Mouse (Mus musculus): ENCODE measurements around the gene Hace1. TPM values are rescaled to one million over a fixed set of nuclear protein-coding genes. Genes with fewer than 3 reads are reported as not detected.

The Hace1 gene
- polyA plus RNA-seq, 1 experiment = 12.1 TPM

DNA sequence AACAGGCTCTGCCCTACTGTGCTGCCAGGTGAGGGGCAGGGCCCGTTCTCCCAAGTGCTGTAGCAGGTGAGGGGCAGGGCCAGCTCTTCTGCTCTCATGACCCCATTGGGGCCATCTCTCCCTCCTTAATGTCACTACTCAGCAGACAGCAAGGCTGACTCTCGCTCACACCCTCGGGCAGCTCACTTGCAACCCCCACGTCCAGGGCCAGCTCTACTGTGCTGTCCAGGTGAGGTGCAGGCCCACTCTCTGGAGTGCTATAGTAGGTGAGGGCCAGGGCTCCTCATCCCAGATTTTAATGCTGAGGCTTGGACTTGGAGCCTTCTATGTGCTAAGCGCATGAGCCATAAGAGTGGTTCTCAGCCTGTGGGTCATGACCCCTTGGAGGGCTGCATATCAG is 38.4 kb downstream of the Hace1 start:
- no peak for TF ChIP-seq CTCF (IDR thresholded peaks at IDR 0.05; ENCODE audit: low read depth, low read length)
- TF ChIP-seq POLR2A (IDR thresholded peaks at IDR 0.05; ENCODE audit: borderline replicate concordance, low read depth, low read length) = no peak
- Histone ChIP-seq H3K27ac (ENCODE audit: insufficient read depth, low read depth, low read length) (no peak overlapping the region), H3K4me1 (ENCODE audit: control insufficient read depth, insufficient read depth, low read length) (no peaks in the 10 kb centered on the region; the same call in 1 of the 2 replicates), H3K4me3 (ENCODE audit: insufficient read depth, low read length) (no peak overlapping the region)

DNA sequence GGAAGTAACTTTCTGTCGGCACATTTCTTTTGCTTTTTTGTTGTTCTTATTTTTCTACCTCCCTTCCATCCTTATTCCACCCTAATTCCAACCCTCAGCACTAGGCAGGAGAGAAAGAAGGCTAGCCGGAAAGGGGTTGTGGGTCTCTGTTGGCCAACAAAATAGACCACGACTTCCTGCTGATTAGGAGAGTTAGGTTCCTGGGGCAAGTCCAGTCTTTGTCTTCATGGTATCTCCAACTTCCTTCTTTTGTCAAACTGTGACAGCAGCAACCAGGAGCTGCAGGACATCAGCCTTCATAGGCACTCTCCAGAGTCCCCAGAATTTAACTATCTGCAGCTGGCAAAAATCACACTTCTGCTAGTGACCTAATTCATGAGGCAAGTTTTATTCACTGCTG is 41.4 kb downstream of the Hace1 start:
- no peak for TF ChIP-seq CTCF (IDR thresholded peaks at IDR 0.05; ENCODE audit: low read depth, low read length)
- TF ChIP-seq POLR2A (IDR thresholded peaks at IDR 0.05; ENCODE audit: borderline replicate concordance, low read depth, low read length) = no peak
- H3K4me3 ChIP-seq (ENCODE audit: insufficient read depth, low read length) = no peak overlapping the region
- no peaks in the 10 kb centered on the region; the same call in 1 of the 2 replicates for H3K4me1 ChIP-seq (ENCODE audit: control insufficient read depth, insufficient read depth, low read length)
- no peak overlapping the region for H3K27ac ChIP-seq (ENCODE audit: insufficient read depth, low read depth, low read length)

DNA sequence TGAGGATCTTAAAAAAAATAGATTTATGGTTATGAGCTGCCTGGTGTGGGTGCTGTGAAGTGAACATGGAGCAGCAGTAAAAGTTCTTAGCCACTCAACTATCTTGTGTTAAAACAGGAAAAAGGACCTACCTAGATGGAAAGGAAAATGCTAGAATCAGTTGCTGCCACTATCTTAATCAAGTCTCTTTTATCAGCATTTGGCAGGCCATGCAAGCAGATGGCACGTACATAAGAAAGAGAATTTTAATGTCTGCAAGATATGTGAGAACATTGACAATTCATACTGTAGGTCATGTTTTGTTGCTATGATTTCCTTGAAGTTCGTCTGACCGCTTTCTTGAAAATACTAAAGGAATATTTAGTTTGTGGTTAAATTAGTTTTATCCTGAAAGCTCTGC is 54.4 kb downstream of the Hace1 start:
- Histone ChIP-seq H3K4me1 (ENCODE audit: control insufficient read depth, insufficient read depth, low read length) (no peaks in the 10 kb centered on the region), H3K27ac (ENCODE audit: insufficient read depth, low read depth, low read length) (no peak overlapping the region), H3K4me3 (ENCODE audit: insufficient read depth, low read length) (no peak overlapping the region)
- TF ChIP-seq CTCF (IDR thresholded peaks at IDR 0.05; ENCODE audit: low read depth, low read length) = no peak
- TF ChIP-seq POLR2A (IDR thresholded peaks at IDR 0.05; ENCODE audit: borderline replicate concordance, low read depth, low read length) = no peak

DNA sequence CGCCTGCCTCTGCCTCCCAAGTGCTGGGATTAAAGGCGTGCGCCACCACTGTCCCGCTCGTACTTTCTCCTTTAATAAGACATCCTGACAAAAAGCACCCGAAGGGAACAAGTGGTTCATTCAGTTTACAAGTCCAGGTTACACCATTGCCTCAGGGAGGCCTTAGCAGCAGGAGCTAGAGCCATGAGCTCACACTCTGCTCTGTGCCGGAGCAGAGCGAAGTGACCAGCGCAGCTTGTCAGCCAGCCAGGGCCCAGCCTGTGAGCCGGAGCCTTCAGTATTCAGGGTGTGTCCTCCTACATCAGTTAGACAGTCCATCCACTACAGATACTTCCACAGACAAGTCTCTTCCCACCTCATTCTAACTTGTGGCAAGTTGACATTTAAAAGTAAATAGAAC is 55.0 kb downstream of the Hace1 start:
- TF ChIP-seq CTCF (IDR thresholded peaks at IDR 0.05; ENCODE audit: low read depth, low read length) (no peak), POLR2A (IDR thresholded peaks at IDR 0.05; ENCODE audit: borderline replicate concordance, low read depth, low read length) (no peak)

DNA sequence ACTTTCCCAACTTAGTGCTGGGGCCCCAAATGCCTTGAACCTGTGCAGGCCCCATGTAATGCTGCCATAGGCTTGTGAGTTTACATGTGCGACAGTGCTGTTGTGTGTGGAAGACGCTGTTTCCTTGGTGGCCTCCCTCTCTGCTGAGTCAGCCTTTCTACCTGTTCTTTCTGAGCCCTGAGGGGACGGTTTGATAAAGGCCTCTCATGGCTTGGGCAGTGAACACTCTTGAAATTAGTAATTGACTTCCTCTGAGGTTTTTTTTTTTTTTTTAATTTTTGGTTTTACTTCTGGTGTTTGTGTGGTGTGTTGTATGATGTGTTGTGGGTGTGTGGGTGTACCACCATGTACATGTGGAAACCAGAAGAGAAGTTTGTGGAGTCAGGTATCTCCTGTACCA is 57.6 kb downstream of the Hace1 start:
- no peak overlapping the region for H3K27ac ChIP-seq (ENCODE audit: insufficient read depth, low read depth, low read length)
- TF ChIP-seq POLR2A (IDR thresholded peaks at IDR 0.05; ENCODE audit: borderline replicate concordance, low read depth, low read length) = no peak
- TF ChIP-seq CTCF (IDR thresholded peaks at IDR 0.05; ENCODE audit: low read depth, low read length) = no peak
- H3K4me1 ChIP-seq (ENCODE audit: control insufficient read depth, insufficient read depth, low read length) = no peaks in the 10 kb centered on the region
- no peak overlapping the region for H3K4me3 ChIP-seq (ENCODE audit: insufficient read depth, low read length)

More for the DNA sequence above, 55.0 kb downstream of the Hace1 start:
- Histone ChIP-seq H3K4me1 (ENCODE audit: control insufficient read depth, insufficient read depth, low read length) (no peaks in the 10 kb centered on the region), H3K27ac (ENCODE audit: insufficient read depth, low read depth, low read length) (no peak overlapping the region), H3K4me3 (ENCODE audit: insufficient read depth, low read length) (no peak overlapping the region)

DNA sequence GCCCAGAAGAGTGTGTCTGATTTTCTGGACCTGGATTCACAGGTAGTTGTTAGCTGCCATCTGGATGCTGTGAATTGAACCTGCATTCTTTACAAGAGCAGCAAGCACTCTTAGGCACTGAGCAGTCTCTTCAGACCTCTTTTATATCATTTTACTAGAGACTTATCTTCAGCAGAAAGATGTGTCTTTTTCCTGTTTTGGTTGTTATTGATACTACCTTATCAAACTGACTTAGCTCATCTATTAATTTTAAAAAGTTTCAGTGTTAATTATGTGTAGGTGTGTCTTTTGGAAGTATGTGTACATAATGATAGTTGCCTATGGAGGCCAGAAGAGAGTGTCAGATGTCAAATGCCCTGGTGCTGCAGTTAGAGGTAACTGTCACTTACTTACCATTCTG is 62.1 kb downstream of the Hace1 start:
- TF ChIP-seq CTCF (IDR thresholded peaks at IDR 0.05; ENCODE audit: low read depth, low read length) (no peak), POLR2A (IDR thresholded peaks at IDR 0.05; ENCODE audit: borderline replicate concordance, low read depth, low read length) (no peak)
- no peak overlapping the region for H3K27ac ChIP-seq (ENCODE audit: insufficient read depth, low read depth, low read length)

DNA sequence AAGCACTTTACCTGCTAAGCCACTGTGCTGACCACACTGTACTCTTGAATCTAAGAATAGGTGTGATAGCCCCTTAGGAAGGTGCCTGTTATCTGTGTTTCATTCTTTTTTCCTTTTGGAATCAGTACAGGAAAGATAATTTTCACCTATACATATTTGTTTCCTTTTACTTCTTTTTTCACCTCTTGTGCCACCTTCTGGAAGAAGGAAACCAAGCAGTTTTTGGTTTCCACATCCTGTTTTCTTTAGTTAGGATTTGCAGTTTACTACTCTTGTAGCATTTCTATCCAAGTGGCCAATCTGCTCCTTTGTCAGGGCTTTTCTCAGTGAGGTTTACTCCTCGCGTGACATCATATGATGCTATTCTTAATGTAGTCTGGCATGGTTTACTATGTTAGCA is 76.4 kb downstream of the Hace1 start:
- Histone ChIP-seq H3K4me1 (ENCODE audit: control insufficient read depth, insufficient read depth, low read length) (no peaks in the 10 kb centered on the region), H3K27ac (ENCODE audit: insufficient read depth, low read depth, low read length) (no peak overlapping the region)
- TF ChIP-seq CTCF (IDR thresholded peaks at IDR 0.05; ENCODE audit: low read depth, low read length) (no peak), POLR2A (IDR thresholded peaks at IDR 0.05; ENCODE audit: borderline replicate concordance, low read depth, low read length) (no peak)

More for the DNA sequence above, 62.1 kb downstream of the Hace1 start:
- no peaks in the 10 kb centered on the region for H3K4me1 ChIP-seq (ENCODE audit: control insufficient read depth, insufficient read depth, low read length)
- no peak overlapping the region for H3K4me3 ChIP-seq (ENCODE audit: insufficient read depth, low read length)

DNA sequence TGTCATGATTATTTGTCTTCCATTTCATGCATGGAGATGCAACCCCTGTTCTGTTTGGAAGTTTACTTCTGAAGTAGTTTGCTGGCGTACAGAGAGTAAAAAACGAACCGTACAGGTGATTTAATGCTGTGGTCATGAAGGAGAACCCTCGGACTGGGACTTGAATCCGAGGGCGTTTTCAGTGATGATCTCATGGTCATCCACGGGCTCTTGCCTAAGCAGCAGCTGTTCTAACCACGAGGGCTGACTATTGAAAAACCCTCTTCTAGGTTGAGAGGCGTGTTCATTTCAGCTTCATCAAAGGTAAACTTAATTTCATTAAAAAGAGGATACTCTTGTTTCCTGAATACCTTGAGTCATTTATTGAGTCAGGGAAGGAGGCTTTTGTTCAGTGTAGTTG is 84.4 kb downstream of the Hace1 start:
- Histone ChIP-seq H3K27ac (ENCODE audit: insufficient read depth, low read depth, low read length) (no peak overlapping the region), H3K4me1 (ENCODE audit: control insufficient read depth, insufficient read depth, low read length) (no peaks in the 10 kb centered on the region), H3K4me3 (ENCODE audit: insufficient read depth, low read length) (no peak overlapping the region)
- TF ChIP-seq POLR2A (IDR thresholded peaks at IDR 0.05; ENCODE audit: borderline replicate concordance, low read depth, low read length) = no peak
- no peak for TF ChIP-seq CTCF (IDR thresholded peaks at IDR 0.05; ENCODE audit: low read depth, low read length)

More for the DNA sequence above, 76.4 kb downstream of the Hace1 start:
- H3K4me3 ChIP-seq (ENCODE audit: insufficient read depth, low read length) = no peak overlapping the region

DNA sequence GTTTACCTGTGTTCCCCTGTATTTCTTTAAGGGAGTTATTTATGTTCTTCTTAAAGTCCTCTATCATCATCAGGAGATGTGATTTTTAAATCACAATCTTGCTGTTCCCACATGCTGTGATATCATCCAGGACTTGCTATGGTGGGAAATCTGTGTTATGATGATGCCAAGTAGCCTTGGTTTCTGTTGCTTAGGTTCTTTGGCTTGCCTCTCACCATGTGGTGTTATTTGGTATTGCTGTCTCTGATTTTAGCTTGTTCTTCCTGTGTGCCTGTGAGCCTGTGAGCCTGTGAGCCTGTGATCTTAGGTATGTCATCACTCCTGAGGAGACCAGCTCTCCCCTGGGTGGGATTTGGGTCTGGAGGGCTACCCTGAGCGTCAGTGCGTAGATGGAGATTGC is 90.6 kb downstream of the Hace1 start:
- Histone ChIP-seq H3K4me1 (ENCODE audit: control insufficient read depth, insufficient read depth, low read length) (no peaks in the 10 kb centered on the region), H3K27ac (ENCODE audit: insufficient read depth, low read depth, low read length) (no peak overlapping the region), H3K4me3 (ENCODE audit: insufficient read depth, low read length) (no peak overlapping the region)
- TF ChIP-seq CTCF (IDR thresholded peaks at IDR 0.05; ENCODE audit: low read depth, low read length) = no peak
- no peak for TF ChIP-seq POLR2A (IDR thresholded peaks at IDR 0.05; ENCODE audit: borderline replicate concordance, low read depth, low read length)

DNA sequence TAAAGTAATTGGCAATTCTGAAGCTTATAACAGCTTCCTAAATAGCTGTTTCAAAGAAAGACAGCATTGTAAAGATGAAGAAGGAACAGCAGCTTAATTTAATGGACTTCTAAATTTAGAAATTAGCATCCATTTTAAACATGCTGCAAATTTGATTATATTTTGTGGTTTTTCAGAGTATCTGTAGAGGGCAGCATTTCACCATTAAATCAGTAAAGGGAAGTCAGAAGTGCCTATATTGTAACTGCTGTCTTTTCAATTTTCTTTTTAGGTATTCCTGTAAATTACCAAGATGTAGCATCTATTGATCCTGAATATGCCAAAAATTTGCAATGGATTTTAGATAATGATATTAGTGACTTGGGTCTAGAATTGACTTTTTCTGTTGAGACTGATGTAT is 99.2 kb downstream of the Hace1 start:
- TF ChIP-seq CTCF (IDR thresholded peaks at IDR 0.05; ENCODE audit: low read depth, low read length) (no peak), POLR2A (IDR thresholded peaks at IDR 0.05; ENCODE audit: borderline replicate concordance, low read depth, low read length) (no peak)
- Histone ChIP-seq H3K4me3 (ENCODE audit: insufficient read depth, low read length) (no peak overlapping the region), H3K4me1 (ENCODE audit: control insufficient read depth, insufficient read depth, low read length) (no peaks in the 10 kb centered on the region), H3K27ac (ENCODE audit: insufficient read depth, low read depth, low read length) (no peak overlapping the region)

DNA sequence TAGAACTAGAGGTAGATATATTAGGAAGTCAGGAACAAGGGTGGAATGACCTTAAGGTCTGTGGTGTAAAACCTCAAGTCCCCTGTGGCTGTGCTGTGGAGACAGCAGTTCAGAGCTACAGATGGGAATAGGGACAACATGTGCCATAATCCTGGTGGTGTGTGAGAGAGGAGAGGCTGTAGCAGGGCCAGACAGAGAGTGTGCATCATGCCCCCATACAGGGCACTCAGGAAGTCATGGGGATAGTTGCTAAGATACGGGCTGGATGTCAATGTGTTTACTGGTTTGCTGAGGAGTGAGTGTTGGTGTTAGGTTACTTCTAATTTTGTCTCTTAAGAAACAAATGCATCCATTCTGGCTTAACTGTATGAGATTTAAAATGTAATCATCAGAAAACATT is 108.6 kb downstream of the Hace1 start:
- Histone ChIP-seq H3K4me1 (ENCODE audit: control insufficient read depth, insufficient read depth, low read length) (peaks cover 3% of the 10 kb centered on the region; the same call in 1 of the 2 replicates), H3K4me3 (ENCODE audit: insufficient read depth, low read length) (no peak overlapping the region), H3K27ac (ENCODE audit: insufficient read depth, low read depth, low read length) (no peak overlapping the region)
- TF ChIP-seq CTCF (IDR thresholded peaks at IDR 0.05; ENCODE audit: low read depth, low read length) = no peak
- TF ChIP-seq POLR2A (IDR thresholded peaks at IDR 0.05; ENCODE audit: borderline replicate concordance, low read depth, low read length) = no peak

Measured in bone marrow macrophage, adult 2 months (primary cell).